Mouse (Mus musculus): ENCODE results near the gene Cep295nl. TPM values are rescaled to one million over a fixed set of nuclear protein-coding genes. Genes with fewer than 3 reads are reported as not detected.
A peak's percentile ranks its signal among the peaks of the same experiment; 100 is the strongest.
"Not testable (repeated sequence)": the region's sequence is repeated elsewhere in the genome, so short reads cannot be mapped to it uniquely, and the experiment has no call there.

The Cep295nl gene
- total RNA-seq (2014; rRNA removed), result 0.31 and 1.2 TPM in 2 replicates
- polyA plus RNA-seq (2015; fragmentation: Nextera tagmentation; extraction: Ambion mirVana), result 0.20 and 0.47 TPM in 2 replicates

DNA sequence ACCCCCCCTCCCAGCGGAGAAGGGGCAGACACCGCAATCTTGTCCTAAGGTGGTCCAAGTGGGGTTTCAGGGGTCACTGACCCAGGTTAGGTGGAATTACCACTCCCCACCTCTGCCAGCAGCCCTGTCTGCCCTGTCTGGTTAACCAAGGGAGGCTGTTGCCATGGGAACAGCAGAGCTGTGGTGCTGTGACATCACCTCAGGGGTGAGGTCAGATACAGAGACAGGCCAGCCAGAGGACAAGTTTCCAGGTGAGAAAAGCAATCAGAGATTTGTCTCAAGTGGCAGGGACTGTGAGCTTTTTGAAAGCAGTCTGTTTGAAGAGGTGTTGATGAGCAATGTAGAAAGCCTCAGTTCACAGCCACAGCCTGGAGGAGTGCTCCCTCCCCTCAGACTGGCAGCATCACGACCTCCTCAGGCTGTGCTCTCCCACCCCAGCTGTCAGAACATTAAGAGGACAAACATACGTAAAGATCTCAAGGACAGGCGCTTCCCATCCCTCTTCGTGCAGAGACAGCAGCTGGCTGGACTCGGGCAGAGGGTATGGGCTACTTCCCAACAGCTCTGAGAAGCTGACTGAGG, at the start of gene Cep295nl:
Gene Cep295nl (minus strand): TSS at position 101 of the 582 bp plus-strand sequence.
- WGBS, result 32% methylated on average over 7 of the region's 7 CpGs
- TF ChIP-seq CTCF (IDR thresholded peaks at IDR 0.05; ENCODE audit: low read depth), result no peak
- Histone ChIP-seq H3K4me3 (ENCODE audit: low read length) (no peak within 1 kb of the TSS), H3K9me3 (ENCODE audit: low read length) (no peaks in the 10 kb centered on the region), H3K4me1 (ENCODE audit: insufficient read depth, low read length) (peaks cover 29% of the 10 kb centered on the region), H3K9ac (replicated peaks; ENCODE audit: low read length) (no peak within 1 kb of the TSS; the same call in 1 of the 2 replicates), H3K27ac (peak within 1 kb of the TSS; percentile 71), H3K27me3 (ENCODE audit: insufficient read depth, low read length) (no peaks in the 10 kb centered on the region), H3K36me3 (ENCODE audit: insufficient read depth, low read length) (no peaks in the 10 kb centered on the region), H3K4me2 (ENCODE audit: low read depth, low read length) (no peak within 1 kb of the TSS)
- ATAC-seq (peak; percentile 71), DNase-seq (ENCODE audit: low spot score) (peak; percentile 60)

DNA sequence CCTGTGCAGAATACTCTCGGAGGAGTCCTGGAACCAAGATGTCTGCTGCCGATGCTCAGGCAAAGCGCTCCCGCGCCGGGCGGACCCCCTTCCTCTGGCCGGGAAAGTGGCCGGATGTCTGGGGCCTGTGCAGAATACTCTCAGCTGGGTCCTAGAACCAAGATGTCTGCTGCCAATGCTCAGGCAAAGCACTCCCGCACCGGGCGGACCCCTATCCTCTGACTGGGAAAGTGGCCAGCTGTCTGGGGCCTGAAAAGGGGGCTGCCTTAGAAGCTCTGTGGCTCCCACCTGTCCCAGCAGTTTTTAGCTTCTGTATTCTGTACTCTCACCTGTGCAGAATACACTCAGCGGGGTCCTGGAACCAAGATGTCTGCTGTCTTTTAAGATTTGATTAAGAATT, 45.5 kb upstream of the Cep295nl start:
- H3K4me1 ChIP-seq (ENCODE audit: insufficient read depth, low read length); DNase-seq (ENCODE audit: low spot score); H3K4me2 ChIP-seq (ENCODE audit: low read depth, low read length); H3K27me3 ChIP-seq (ENCODE audit: insufficient read depth, low read length); H3K27ac ChIP-seq; H3K4me3 ChIP-seq (ENCODE audit: low read length); H3K36me3 ChIP-seq (ENCODE audit: insufficient read depth, low read length); H3K9ac ChIP-seq (replicated peaks; ENCODE audit: low read length); H3K9me3 ChIP-seq (ENCODE audit: low read length); ATAC-seq: not testable (repeated sequence)
- WGBS, result 82% methylated on average over 13 of the region's 13 CpGs

DNA sequence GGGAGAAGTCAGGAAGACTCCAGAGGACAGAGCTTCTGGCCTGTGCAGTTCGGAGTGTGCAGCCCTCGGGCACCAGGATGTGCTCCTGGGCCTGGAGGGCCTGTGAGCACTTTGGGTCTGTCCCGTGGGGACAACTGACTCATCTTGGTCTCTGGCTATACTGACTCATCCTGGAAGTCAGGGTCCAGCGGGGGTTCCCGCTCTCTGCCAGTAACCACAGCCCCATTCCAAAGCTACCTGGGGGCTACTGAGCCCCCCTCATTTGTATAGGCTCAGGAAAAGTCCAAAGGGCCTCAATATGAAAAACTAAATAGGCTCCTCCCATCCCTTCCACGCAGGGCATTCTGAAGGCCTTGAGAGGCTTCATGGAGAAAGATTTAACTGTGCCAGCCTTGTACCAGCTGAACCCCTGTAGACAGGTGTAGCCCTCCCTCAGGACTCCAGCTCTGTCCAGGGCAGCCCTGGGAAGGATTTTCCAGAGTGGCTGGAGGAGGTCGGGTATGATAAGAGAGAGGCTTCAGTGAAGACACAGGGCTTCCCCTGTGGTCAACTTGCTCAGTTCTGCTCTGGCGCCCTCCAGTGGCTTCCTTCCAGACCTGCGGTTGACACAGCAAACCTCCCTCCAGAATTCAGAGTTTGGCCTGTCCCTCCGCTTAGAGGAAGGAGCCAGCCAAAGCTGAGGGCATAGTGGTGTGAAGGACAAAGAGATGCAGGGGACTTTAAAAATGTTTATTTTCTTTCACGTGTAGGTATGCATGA, 37.1 kb upstream of the Cep295nl start:
- Histone ChIP-seq H3K27ac (no peak overlapping the region), H3K9ac (replicated peaks; ENCODE audit: low read length) (no peak overlapping the region), H3K9me3 (ENCODE audit: low read length) (no peaks in the 10 kb centered on the region), H3K36me3 (ENCODE audit: insufficient read depth, low read length) (no peaks in the 10 kb centered on the region), H3K4me1 (ENCODE audit: insufficient read depth, low read length) (no peaks in the 10 kb centered on the region), H3K4me3 (ENCODE audit: low read length) (no peak overlapping the region), H3K27me3 (ENCODE audit: insufficient read depth, low read length) (no peaks in the 10 kb centered on the region), H3K4me2 (ENCODE audit: low read depth, low read length) (no peak overlapping the region)
- WGBS, result 39% methylated on average over 11 of the region's 11 CpGs
- peak; percentile 85 for ATAC-seq
- TF ChIP-seq CTCF (IDR thresholded peaks at IDR 0.05; ENCODE audit: low read depth), result peak; percentile 88
- DNase-seq (ENCODE audit: low spot score), result peak; percentile 91

DNA sequence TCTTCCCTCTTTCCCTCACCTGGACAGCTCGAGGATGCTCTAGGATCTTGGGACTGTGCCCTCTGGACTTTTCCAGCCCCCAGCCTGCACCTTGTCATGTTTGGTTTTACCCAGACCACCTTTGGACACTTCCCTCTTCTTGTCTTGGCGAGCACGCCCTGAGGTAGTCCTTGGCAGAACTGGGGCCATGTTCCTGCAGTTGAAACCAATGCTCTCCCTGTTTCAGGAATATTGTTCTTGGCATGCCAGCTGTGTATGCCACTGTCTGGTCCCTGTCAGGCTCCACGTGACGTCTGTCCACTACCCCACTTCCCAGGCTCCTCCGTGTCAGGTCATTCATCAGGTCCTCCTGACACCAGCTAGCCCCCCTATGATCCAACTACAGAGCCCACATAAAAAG, 36.4 kb upstream of the Cep295nl start:
- 73% methylated on average over 6 of the region's 6 CpGs for WGBS
- Histone ChIP-seq H3K27me3 (ENCODE audit: insufficient read depth, low read length) (no peaks in the 10 kb centered on the region), H3K4me1 (ENCODE audit: insufficient read depth, low read length) (no peaks in the 10 kb centered on the region), H3K9me3 (ENCODE audit: low read length) (no peaks in the 10 kb centered on the region), H3K9ac (replicated peaks; ENCODE audit: low read length) (no peak overlapping the region), H3K36me3 (ENCODE audit: insufficient read depth, low read length) (no peaks in the 10 kb centered on the region), H3K27ac (no peak overlapping the region), H3K4me3 (ENCODE audit: low read length) (no peak overlapping the region), H3K4me2 (ENCODE audit: low read depth, low read length) (no peak overlapping the region)
- DNase-seq (ENCODE audit: low spot score) (no peak), ATAC-seq (no peak)
- TF ChIP-seq CTCF (IDR thresholded peaks at IDR 0.05; ENCODE audit: low read depth), result no peak

DNA sequence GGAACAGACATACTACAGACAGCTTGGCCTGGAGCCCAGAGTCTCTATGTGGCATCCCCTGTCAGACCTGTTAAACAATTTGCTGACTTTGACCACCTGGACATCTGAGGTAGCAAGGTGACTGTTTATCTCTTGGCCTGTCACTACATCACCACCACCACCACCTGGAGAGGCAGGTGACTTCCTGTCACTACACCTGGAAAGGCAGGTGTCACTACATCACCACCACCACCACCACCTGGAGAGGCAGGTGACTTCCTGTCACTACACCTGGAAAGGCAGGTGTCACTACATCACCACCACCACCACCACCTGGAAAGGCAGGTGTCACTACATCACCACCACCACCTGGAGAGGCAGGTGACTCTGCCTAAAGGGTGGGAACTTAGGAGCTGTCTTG, 34.0 kb upstream of the Cep295nl start:
- not testable (repeated sequence) for H3K9ac ChIP-seq (replicated peaks; ENCODE audit: low read length); H3K27me3 ChIP-seq (ENCODE audit: insufficient read depth, low read length); H3K4me2 ChIP-seq (ENCODE audit: low read depth, low read length); H3K9me3 ChIP-seq (ENCODE audit: low read length); ATAC-seq; H3K36me3 ChIP-seq (ENCODE audit: insufficient read depth, low read length); H3K4me1 ChIP-seq (ENCODE audit: insufficient read depth, low read length); H3K27ac ChIP-seq; DNase-seq (ENCODE audit: low spot score); H3K4me3 ChIP-seq (ENCODE audit: low read length)

DNA sequence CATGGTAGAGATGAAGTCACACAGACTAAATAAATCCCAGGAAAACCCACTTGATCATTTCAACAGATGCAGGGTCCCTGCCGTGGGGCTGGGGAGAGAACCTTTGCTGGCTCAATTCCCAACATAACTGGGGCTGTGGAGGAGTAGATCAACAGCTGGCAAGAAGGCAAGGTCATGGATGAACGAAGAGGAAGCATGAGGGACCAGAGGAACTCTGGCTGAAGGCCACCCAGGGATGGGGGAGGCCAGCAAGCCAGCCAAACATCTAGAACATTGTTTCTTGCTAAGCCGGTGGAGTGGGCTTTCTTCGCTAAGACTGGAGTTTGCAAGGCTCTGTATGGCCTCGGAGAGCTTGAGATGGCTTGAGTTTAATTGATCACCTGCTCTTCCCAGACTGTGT, 33.6 kb upstream of the Cep295nl start:
- Histone ChIP-seq H3K36me3 (ENCODE audit: insufficient read depth, low read length) (no peaks in the 10 kb centered on the region), H3K4me2 (ENCODE audit: low read depth, low read length) (no peak overlapping the region), H3K27me3 (ENCODE audit: insufficient read depth, low read length) (no peaks in the 10 kb centered on the region), H3K27ac (no peak overlapping the region), H3K4me1 (ENCODE audit: insufficient read depth, low read length) (no peaks in the 10 kb centered on the region), H3K9ac (replicated peaks; ENCODE audit: low read length) (no peak overlapping the region), H3K4me3 (ENCODE audit: low read length) (no peak overlapping the region), H3K9me3 (ENCODE audit: low read length) (no peaks in the 10 kb centered on the region)
- no peak for ATAC-seq
- no peak for TF ChIP-seq CTCF (IDR thresholded peaks at IDR 0.05; ENCODE audit: low read depth)
- no peak for DNase-seq (ENCODE audit: low spot score)
- WGBS, result 80% methylated on average over 5 of the region's 5 CpGs

DNA sequence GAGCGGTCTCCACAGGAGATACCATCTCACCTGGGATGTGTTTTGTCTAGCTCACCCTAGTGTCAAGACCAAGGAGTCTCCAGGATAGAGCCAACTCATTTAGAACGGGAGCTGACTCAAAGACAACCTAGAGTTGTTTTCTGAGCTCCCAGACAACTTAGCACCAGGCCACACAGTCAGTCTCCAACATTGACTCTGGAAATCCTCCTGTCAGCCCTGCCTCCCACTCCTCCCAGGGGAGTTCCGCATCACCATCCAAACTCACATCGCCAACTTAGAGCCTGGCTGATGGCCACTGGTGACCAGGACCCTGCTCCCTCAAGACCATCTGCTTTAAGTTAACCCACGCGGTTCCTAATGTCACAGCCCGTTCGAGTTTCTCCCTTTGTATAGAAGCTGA, 33.2 kb upstream of the Cep295nl start:
- Histone ChIP-seq H3K27me3 (ENCODE audit: insufficient read depth, low read length) (no peaks in the 10 kb centered on the region), H3K27ac (no peak overlapping the region), H3K36me3 (ENCODE audit: insufficient read depth, low read length) (no peaks in the 10 kb centered on the region), H3K4me1 (ENCODE audit: insufficient read depth, low read length) (no peaks in the 10 kb centered on the region), H3K9ac (replicated peaks; ENCODE audit: low read length) (no peak overlapping the region), H3K4me3 (ENCODE audit: low read length) (no peak overlapping the region), H3K9me3 (ENCODE audit: low read length) (no peaks in the 10 kb centered on the region), H3K4me2 (ENCODE audit: low read depth, low read length) (no peak overlapping the region)
- TF ChIP-seq CTCF (IDR thresholded peaks at IDR 0.05; ENCODE audit: low read depth), result no peak
- no peak for ATAC-seq
- no peak for DNase-seq (ENCODE audit: low spot score)
- 80% methylated on average over 8 of the region's 8 CpGs for WGBS

All from hindbrain, postnatal 0 days (tissue).